Mouse (Mus musculus): ENCODE results near the gene Smarcb1. TPM values are rescaled to one million over a fixed set of nuclear protein-coding genes. Genes with fewer than 3 reads are reported as not detected.
A peak's percentile ranks its signal among the peaks of the same experiment; 100 is the strongest.
"Not testable (repeated sequence)": the region's sequence is repeated elsewhere in the genome, so short reads cannot be mapped to it uniquely, and the experiment has no call there.

Smarcb1 gene
- polyA plus RNA-seq, 1 experiment from 2014 or later = 150 TPM

DNA sequence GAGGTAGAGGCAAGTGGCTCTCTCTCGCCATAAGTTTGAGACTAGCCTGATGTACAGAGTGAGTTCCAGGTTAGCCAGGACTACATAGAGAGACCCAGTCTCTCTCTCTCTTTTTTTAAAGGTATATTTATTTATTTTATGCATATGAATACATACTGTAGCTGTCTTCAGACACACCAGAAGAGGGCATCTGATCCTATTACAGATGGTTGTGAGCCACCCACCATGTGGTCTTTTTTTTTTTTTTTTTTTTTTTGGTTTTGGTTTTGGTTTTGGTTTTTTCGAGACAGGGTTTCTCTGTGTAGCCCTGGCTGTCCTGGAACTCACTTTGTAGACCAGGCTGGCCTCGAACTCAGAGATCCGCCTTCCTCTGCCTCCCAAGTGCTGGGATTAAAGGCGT lies 33.9 kb downstream of the Smarcb1 start:
- ATAC-seq (ENCODE audit: low read depth); DNase-seq (ENCODE audit: low spot score): not testable (repeated sequence)
- WGBS = 62% methylated on average over 5 of the region's 5 CpGs

GRCm38 (mm10) chr10:75884742-75885141 lies 36.7 kb downstream of the Smarcb1 start:
- peaks cover 6% of the 10 kb centered on the region for H3K4me1 ChIP-seq (ENCODE audit: control insufficient read depth, insufficient read depth, low read length)
- H3K36me3 ChIP-seq (ENCODE audit: control insufficient read depth, insufficient read depth, low read length) = no peaks in the 10 kb centered on the region
- H3K4me2 ChIP-seq (ENCODE audit: low read depth, low read length) = no peak overlapping the region
- ATAC-seq (ENCODE audit: low read depth) = no peak
- 93% methylated on average over 8 of the region's 8 CpGs for WGBS
- no peak overlapping the region for H3K9ac ChIP-seq (ENCODE audit: low read depth, low read length)
- H3K4me3 ChIP-seq (ENCODE audit: low read depth, low read length) = no peak overlapping the region
- DNase-seq (ENCODE audit: low spot score) = no peak
- H3K27ac ChIP-seq (replicated peaks; ENCODE audit: low read depth, low read length) = no peak overlapping the region
- no peaks in the 10 kb centered on the region for H3K9me3 ChIP-seq (ENCODE audit: control insufficient read depth, low read length)
- no peaks in the 10 kb centered on the region for H3K27me3 ChIP-seq (replicated peaks; ENCODE audit: control insufficient read depth, insufficient read depth, low read length)

More for the DNA sequence above, 33.9 kb downstream of the Smarcb1 start:
- H3K27me3 ChIP-seq (replicated peaks; ENCODE audit: control insufficient read depth, insufficient read depth, low read length); H3K4me3 ChIP-seq (ENCODE audit: low read depth, low read length); H3K4me1 ChIP-seq (ENCODE audit: control insufficient read depth, insufficient read depth, low read length); H3K9ac ChIP-seq (ENCODE audit: low read depth, low read length); H3K9me3 ChIP-seq (ENCODE audit: control insufficient read depth, low read length); H3K27ac ChIP-seq (replicated peaks; ENCODE audit: low read depth, low read length); H3K36me3 ChIP-seq (ENCODE audit: control insufficient read depth, insufficient read depth, low read length); H3K4me2 ChIP-seq (ENCODE audit: low read depth, low read length): not testable (repeated sequence)

- 0 out of 2 replicates have a peak overlapping the region, but pooled peaks have one; percentile 33 for H3K27ac ChIP-seq (replicated peaks; ENCODE audit: low read depth, low read length)
- peak; percentile 78 for ATAC-seq (ENCODE audit: low read depth)
These were observed 38.2 kb downstream of the Smarcb1 start for GRCm38 (mm10) chr10:75883232-75883552.

GRCm38 (mm10) chr10:75882433-75883231 lies 38.8 kb downstream of the Smarcb1 start:
- ATAC-seq (ENCODE audit: low read depth) = peak; percentile 69
- H3K27ac ChIP-seq (replicated peaks; ENCODE audit: low read depth, low read length) = peak overlapping the region; percentile 33; the same call in 1 of the 2 replicates
- WGBS = 8% methylated on average over 13 of the region's 15 CpGs

More at GRCm38 (mm10) chr10:75883232-75883552, 38.2 kb downstream of the Smarcb1 start:
- Histone ChIP-seq H3K4me2 (ENCODE audit: low read depth, low read length) (peak overlapping the region; percentile 38; the same call in 1 of the 2 replicates), H3K4me1 (ENCODE audit: control insufficient read depth, insufficient read depth, low read length) (peaks cover 6% of the 10 kb centered on the region), H3K36me3 (ENCODE audit: control insufficient read depth, insufficient read depth, low read length) (no peaks in the 10 kb centered on the region), H3K4me3 (ENCODE audit: low read depth, low read length) (no peak overlapping the region), H3K9me3 (ENCODE audit: control insufficient read depth, low read length) (no peaks in the 10 kb centered on the region), H3K27me3 (replicated peaks; ENCODE audit: control insufficient read depth, insufficient read depth, low read length) (no peaks in the 10 kb centered on the region), H3K9ac (ENCODE audit: low read depth, low read length) (no peak overlapping the region)
- DNase-seq (ENCODE audit: low spot score) = peak; percentile 90
- 0% methylated on average over 10 of the region's 10 CpGs for WGBS

GRCm38 (mm10) chr10:75881578-75882432 lies 39.6 kb downstream of the Smarcb1 start:
- Histone ChIP-seq H3K27me3 (replicated peaks; ENCODE audit: control insufficient read depth, insufficient read depth, low read length) (no peaks in the 10 kb centered on the region), H3K9me3 (ENCODE audit: control insufficient read depth, low read length) (no peaks in the 10 kb centered on the region), H3K4me2 (ENCODE audit: low read depth, low read length) (no peak overlapping the region), H3K4me1 (ENCODE audit: control insufficient read depth, insufficient read depth, low read length) (peaks cover 6% of the 10 kb centered on the region), H3K27ac (replicated peaks; ENCODE audit: low read depth, low read length) (peak overlapping the region; percentile 1), H3K36me3 (ENCODE audit: control insufficient read depth, insufficient read depth, low read length) (no peaks in the 10 kb centered on the region), H3K4me3 (ENCODE audit: low read depth, low read length) (no peak overlapping the region), H3K9ac (ENCODE audit: low read depth, low read length) (no peak overlapping the region)
- 17% methylated on average over 20 of the region's 20 CpGs for WGBS
- DNase-seq (ENCODE audit: low spot score) (peak; percentile 38), ATAC-seq (ENCODE audit: low read depth) (no peak)

More at GRCm38 (mm10) chr10:75882433-75883231, 38.8 kb downstream of the Smarcb1 start:
- no peak overlapping the region for H3K4me3 ChIP-seq (ENCODE audit: low read depth, low read length)
- H3K9me3 ChIP-seq (ENCODE audit: control insufficient read depth, low read length) = no peaks in the 10 kb centered on the region
- peaks cover 6% of the 10 kb centered on the region for H3K4me1 ChIP-seq (ENCODE audit: control insufficient read depth, insufficient read depth, low read length)
- H3K27me3 ChIP-seq (replicated peaks; ENCODE audit: control insufficient read depth, insufficient read depth, low read length) = no peaks in the 10 kb centered on the region
- no peaks in the 10 kb centered on the region for H3K36me3 ChIP-seq (ENCODE audit: control insufficient read depth, insufficient read depth, low read length)
- H3K4me2 ChIP-seq (ENCODE audit: low read depth, low read length) = peak overlapping the region; percentile 38; the same call in 1 of the 2 replicates
- no peak overlapping the region for H3K9ac ChIP-seq (ENCODE audit: low read depth, low read length)
- peak; percentile 56 for DNase-seq (ENCODE audit: low spot score)

DNA sequence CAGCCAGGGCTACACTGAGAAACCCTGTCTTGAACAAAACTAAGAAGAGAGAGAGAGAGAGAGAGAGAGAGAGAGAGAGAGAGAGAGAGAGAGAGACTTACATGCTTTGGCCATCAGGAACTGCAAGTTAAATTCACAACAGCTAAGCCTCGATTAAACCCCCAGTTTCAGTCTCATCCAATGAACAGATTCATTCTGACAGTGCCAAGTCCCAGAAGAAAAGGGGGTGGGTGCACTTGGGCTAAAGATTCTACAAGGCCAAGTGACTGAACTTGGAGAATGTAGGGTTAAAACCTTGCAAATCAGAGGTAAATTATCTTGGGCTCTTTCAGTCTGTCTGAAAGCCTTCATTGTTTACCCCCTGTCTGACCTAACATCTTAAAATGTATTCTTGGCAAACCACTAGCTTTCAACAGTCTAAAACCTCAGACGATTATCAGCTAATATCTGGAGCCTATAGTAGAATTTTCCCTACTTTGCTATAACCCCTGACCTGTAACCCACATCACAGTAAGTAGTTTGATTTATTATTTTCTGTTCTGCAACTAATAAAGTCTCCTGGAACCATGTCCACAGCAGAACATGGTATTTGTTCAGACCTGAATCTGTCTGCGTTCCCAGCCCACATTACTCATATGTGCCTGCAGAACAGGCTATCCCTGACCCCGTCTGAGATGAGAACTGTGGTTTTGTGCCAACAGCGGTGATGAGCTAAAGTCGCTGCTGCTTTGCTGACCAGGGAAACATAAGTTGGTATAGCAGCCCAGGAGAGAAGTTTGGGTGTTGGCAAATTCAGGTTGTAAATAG lies 40.4 kb downstream of the Smarcb1 start:
- Histone ChIP-seq H3K4me1 (ENCODE audit: control insufficient read depth, insufficient read depth, low read length) (peaks cover 6% of the 10 kb centered on the region), H3K4me2 (ENCODE audit: low read depth, low read length) (no peak overlapping the region), H3K27ac (replicated peaks; ENCODE audit: low read depth, low read length) (peak overlapping the region; percentile 44), H3K27me3 (replicated peaks; ENCODE audit: control insufficient read depth, insufficient read depth, low read length) (no peaks in the 10 kb centered on the region), H3K9ac (ENCODE audit: low read depth, low read length) (no peak overlapping the region), H3K9me3 (ENCODE audit: control insufficient read depth, low read length) (no peaks in the 10 kb centered on the region), H3K36me3 (ENCODE audit: control insufficient read depth, insufficient read depth, low read length) (no peaks in the 10 kb centered on the region), H3K4me3 (ENCODE audit: low read depth, low read length) (no peak overlapping the region)
- DNase-seq (ENCODE audit: low spot score) (peak; percentile 50), ATAC-seq (ENCODE audit: low read depth) (no peak)
- 34% methylated on average over 6 of the region's 6 CpGs for WGBS

- Histone ChIP-seq H3K4me3 (ENCODE audit: low read depth, low read length) (no peak overlapping the region), H3K9ac (ENCODE audit: low read depth, low read length) (no peak overlapping the region), H3K36me3 (ENCODE audit: control insufficient read depth, insufficient read depth, low read length) (no peaks in the 10 kb centered on the region), H3K4me1 (ENCODE audit: control insufficient read depth, insufficient read depth, low read length) (peaks cover 6% of the 10 kb centered on the region), H3K9me3 (ENCODE audit: control insufficient read depth, low read length) (no peaks in the 10 kb centered on the region), H3K27me3 (replicated peaks; ENCODE audit: control insufficient read depth, insufficient read depth, low read length) (no peaks in the 10 kb centered on the region), H3K27ac (replicated peaks; ENCODE audit: low read depth, low read length) (peak overlapping the region; percentile 44; the same call in 1 of the 2 replicates), H3K4me2 (ENCODE audit: low read depth, low read length) (no peak overlapping the region)
- DNase-seq (ENCODE audit: low spot score) = no peak
- 92% methylated on average over 10 of the region's 10 CpGs for WGBS
- no peak for ATAC-seq (ENCODE audit: low read depth)
These were observed 41.1 kb downstream of the Smarcb1 start for GRCm38 (mm10) chr10:75880351-75880750.

- ATAC-seq (ENCODE audit: low read depth) = no peak
- peak; percentile 28 for DNase-seq (ENCODE audit: low spot score)
These were observed 42.6 kb downstream of the Smarcb1 start for GRCm38 (mm10) chr10:75878836-75879235.

More at GRCm38 (mm10) chr10:75878836-75879235, 42.6 kb downstream of the Smarcb1 start:
- 83% methylated on average over 3 of the region's 3 CpGs for WGBS
- Histone ChIP-seq H3K4me2 (ENCODE audit: low read depth, low read length) (no peak overlapping the region), H3K36me3 (ENCODE audit: control insufficient read depth, insufficient read depth, low read length) (no peaks in the 10 kb centered on the region), H3K27me3 (replicated peaks; ENCODE audit: control insufficient read depth, insufficient read depth, low read length) (no peaks in the 10 kb centered on the region), H3K27ac (replicated peaks; ENCODE audit: low read depth, low read length) (no peak overlapping the region), H3K9me3 (ENCODE audit: control insufficient read depth, low read length) (no peaks in the 10 kb centered on the region), H3K4me1 (ENCODE audit: control insufficient read depth, insufficient read depth, low read length) (peaks cover 9% of the 10 kb centered on the region), H3K4me3 (ENCODE audit: low read depth, low read length) (no peak overlapping the region), H3K9ac (ENCODE audit: low read depth, low read length) (no peak overlapping the region)
